Mouse (Mus musculus): ENCODE data around the gene Tm4sf4. TPM values are rescaled to one million over a fixed set of nuclear protein-coding genes. Genes with fewer than 3 reads are reported as not detected.

Gene Tm4sf4
- total and polyA plus RNA-seq, 2 experiments: 99.2 to 144 TPM

DNA sequence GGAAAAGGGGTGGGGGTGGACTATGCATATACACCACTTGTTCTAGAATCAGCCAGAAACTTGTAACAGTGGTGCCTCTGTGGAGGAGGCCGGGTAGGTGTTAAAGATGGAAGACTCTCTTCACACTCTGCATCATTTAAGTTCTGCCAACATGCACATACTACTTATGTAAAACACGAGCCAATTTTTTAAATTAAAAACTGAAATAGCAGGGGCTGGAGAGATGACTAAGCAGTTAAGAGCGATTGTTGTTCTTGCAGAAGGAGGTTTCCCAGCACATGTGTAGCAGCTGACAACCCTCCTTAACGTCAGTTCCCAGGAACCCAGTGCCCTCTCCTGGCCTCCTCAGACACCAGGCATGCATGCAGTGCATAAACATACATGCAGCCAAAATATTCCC lies 55.5 kb downstream of the Tm4sf4 start:
- H3K4me1 ChIP-seq (ENCODE audit: control insufficient read depth, insufficient read depth, low read length): no peaks in the 10 kb centered on the region
- H3K9ac ChIP-seq (ENCODE audit: low read depth, low read length): no peak overlapping the region
- H3K27me3 ChIP-seq (ENCODE audit: control insufficient read depth, insufficient read depth, low read length): no peaks in the 10 kb centered on the region
- no peak for DNase-seq (ENCODE audit: extremely low read depth, low read depth, low spot score)
- 0 out of 2 replicates have a peak, but pooled peaks cover 3% of the 10 kb centered on the region for H3K79me2 ChIP-seq (ENCODE audit: control insufficient read depth, insufficient read depth, low read length)
- no peak overlapping the region for H3K4me3 ChIP-seq (ENCODE audit: insufficient read depth, low read depth, low read length)
- TF ChIP-seq CTCF (IDR thresholded peaks at IDR 0.05; ENCODE audit: low read depth, low read length) (no peak), POLR2A (IDR thresholded peaks at IDR 0.05; ENCODE audit: extremely low read depth, insufficient read depth, low read length) (no peak)
- H3K27ac ChIP-seq (replicated peaks; ENCODE audit: insufficient read depth, low read depth, low read length): no peak overlapping the region
- WGBS: 87% methylated on average over 4 of the region's 4 CpGs
- peaks cover 6% of the 10 kb centered on the region; the same call in 1 of the 2 replicates for H3K36me3 ChIP-seq (ENCODE audit: control insufficient read depth, insufficient read depth, low read length)

DNA sequence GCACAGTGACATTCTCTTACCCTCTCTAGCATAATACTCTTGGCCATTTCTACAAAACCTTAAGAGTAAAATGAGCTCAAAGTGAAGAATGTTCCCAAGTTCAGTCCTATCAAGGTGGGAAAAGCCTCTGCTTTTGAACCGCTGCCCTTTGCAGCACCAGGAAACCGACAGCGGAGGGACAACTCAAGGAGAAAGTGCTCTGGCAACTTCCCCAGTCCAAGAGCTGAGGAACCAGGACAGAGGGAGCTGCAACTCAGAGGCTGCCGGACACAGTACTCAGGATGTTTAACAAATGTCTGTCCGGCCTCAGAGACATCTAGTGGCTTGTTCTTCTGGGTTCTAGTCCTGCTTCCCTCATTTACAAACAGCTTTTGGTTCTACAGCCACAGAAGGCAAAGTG lies 56.9 kb downstream of the Tm4sf4 start:
- Histone ChIP-seq H3K4me3 (ENCODE audit: insufficient read depth, low read depth, low read length) (no peak overlapping the region), H3K27ac (replicated peaks; ENCODE audit: insufficient read depth, low read depth, low read length) (no peak overlapping the region), H3K36me3 (ENCODE audit: control insufficient read depth, insufficient read depth, low read length) (peaks cover 2% of the 10 kb centered on the region; the same call in 1 of the 2 replicates), H3K79me2 (ENCODE audit: control insufficient read depth, insufficient read depth, low read length) (peaks cover 3% of the 10 kb centered on the region; the same call in 1 of the 2 replicates), H3K9ac (ENCODE audit: low read depth, low read length) (no peak overlapping the region), H3K27me3 (ENCODE audit: control insufficient read depth, insufficient read depth, low read length) (no peaks in the 10 kb centered on the region), H3K4me1 (ENCODE audit: control insufficient read depth, insufficient read depth, low read length) (no peaks in the 10 kb centered on the region)
- 84% methylated on average over 5 of the region's 5 CpGs for WGBS
- DNase-seq (ENCODE audit: extremely low read depth, low read depth, low spot score): no peak
- TF ChIP-seq CTCF (IDR thresholded peaks at IDR 0.05; ENCODE audit: low read depth, low read length) (no peak), POLR2A (IDR thresholded peaks at IDR 0.05; ENCODE audit: extremely low read depth, insufficient read depth, low read length) (no peak)

DNA sequence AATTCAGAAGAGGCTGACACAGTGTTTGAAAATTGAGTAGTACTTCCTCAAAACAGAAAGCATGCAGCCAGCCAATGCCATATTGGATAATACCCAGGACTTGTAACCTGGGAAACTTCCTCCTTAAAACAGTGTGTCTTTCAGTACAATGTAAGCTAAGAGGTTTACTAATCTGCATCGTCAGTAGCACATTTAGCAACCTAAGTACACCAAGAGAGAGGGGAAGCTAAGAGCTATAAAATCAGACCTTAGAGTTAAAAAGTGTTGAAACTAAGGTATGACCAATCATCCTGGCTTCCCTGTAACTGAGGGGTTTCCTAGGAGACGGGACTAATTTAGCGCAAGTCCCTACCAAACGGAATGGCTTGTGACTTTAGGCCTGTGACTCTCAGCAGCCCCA lies 61.0 kb downstream of the Tm4sf4 start:
- Histone ChIP-seq H3K36me3 (ENCODE audit: control insufficient read depth, insufficient read depth, low read length) (no peaks in the 10 kb centered on the region), H3K27ac (replicated peaks; ENCODE audit: insufficient read depth, low read depth, low read length) (no peak overlapping the region), H3K79me2 (ENCODE audit: control insufficient read depth, insufficient read depth, low read length) (no peaks in the 10 kb centered on the region; the same call in 1 of the 2 replicates), H3K4me3 (ENCODE audit: insufficient read depth, low read depth, low read length) (no peak overlapping the region), H3K9ac (ENCODE audit: low read depth, low read length) (no peak overlapping the region), H3K27me3 (ENCODE audit: control insufficient read depth, insufficient read depth, low read length) (no peaks in the 10 kb centered on the region), H3K4me1 (ENCODE audit: control insufficient read depth, insufficient read depth, low read length) (no peaks in the 10 kb centered on the region)
- 92% methylated on average over 4 of the region's 4 CpGs for WGBS
- no peak for DNase-seq (ENCODE audit: extremely low read depth, low read depth, low spot score)
- TF ChIP-seq CTCF (IDR thresholded peaks at IDR 0.05; ENCODE audit: low read depth, low read length) (no peak), POLR2A (IDR thresholded peaks at IDR 0.05; ENCODE audit: extremely low read depth, insufficient read depth, low read length) (no peak)

DNA sequence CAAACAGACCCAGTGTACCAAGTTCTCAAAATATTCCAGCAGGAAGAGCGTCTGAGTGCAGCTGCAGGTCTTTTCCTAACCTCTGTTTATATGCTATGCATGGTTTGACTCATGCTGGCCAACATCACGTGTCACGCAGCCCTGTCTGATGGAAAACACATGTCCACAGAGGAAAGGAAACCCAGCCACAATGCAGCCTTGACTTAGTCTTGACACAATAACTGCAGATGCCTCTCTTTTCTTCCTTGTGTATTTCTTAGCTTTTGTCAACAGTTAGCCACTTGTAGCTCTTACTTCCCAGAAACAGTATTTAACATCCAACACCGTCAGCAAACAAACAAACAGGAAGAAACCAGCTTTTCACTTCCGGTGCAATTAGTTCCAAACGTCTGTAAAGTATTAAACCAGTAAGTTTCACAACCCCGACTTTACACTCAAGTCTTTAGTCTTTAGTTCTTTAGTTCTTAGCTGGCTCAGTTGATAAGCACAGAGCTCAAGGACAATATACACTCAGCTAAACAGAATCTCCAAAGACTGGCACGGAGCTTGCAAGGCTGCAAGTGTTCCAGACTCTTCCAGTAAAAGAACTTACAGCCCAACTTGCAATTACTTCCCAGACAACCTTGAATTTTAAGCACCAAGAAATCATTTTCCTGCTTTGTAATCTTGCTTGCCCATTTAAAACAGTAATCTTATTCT lies 62.5 kb downstream of the Tm4sf4 start:
- peak; percentile 20 for DNase-seq (ENCODE audit: extremely low read depth, low read depth, low spot score)

More for the DNA sequence above, 62.5 kb downstream of the Tm4sf4 start:
- 53% methylated on average over 8 of the region's 8 CpGs for WGBS
- H3K27me3 ChIP-seq (ENCODE audit: control insufficient read depth, insufficient read depth, low read length): no peaks in the 10 kb centered on the region
- no peaks in the 10 kb centered on the region for H3K4me1 ChIP-seq (ENCODE audit: control insufficient read depth, insufficient read depth, low read length)
- H3K36me3 ChIP-seq (ENCODE audit: control insufficient read depth, insufficient read depth, low read length): no peaks in the 10 kb centered on the region
- H3K79me2 ChIP-seq (ENCODE audit: control insufficient read depth, insufficient read depth, low read length): no peaks in the 10 kb centered on the region; the same call in 1 of the 2 replicates
- H3K9ac ChIP-seq (ENCODE audit: low read depth, low read length): no peak overlapping the region
- no peak overlapping the region for H3K4me3 ChIP-seq (ENCODE audit: insufficient read depth, low read depth, low read length)
- TF ChIP-seq POLR2A (IDR thresholded peaks at IDR 0.05; ENCODE audit: extremely low read depth, insufficient read depth, low read length): no peak
- no peak for TF ChIP-seq CTCF (IDR thresholded peaks at IDR 0.05; ENCODE audit: low read depth, low read length)
- no peak overlapping the region for H3K27ac ChIP-seq (replicated peaks; ENCODE audit: insufficient read depth, low read depth, low read length)

Other genes with a start within 250 kb of the Tm4sf4 start
- 24.3 and 29.0 TPM in 2 replicates for gene Tm4sf1, start 123.3 kb upstream of the Tm4sf4 start, total RNA-seq (2014; rRNA removed)
- gene Tm4sf1, start 123.3 kb upstream of the Tm4sf4 start, polyA plus RNA-seq (2012; rRNA removed): 15.9 and 16.3 TPM in 2 replicates
- gene Wwtr1, start 150.6 kb downstream of the Tm4sf4 start, total RNA-seq (2014; rRNA removed): 10.5 and 11.9 TPM in 2 replicates
- 4.9 and 5.4 TPM in 2 replicates for gene Wwtr1, start 150.6 kb downstream of the Tm4sf4 start, polyA plus RNA-seq (2012; rRNA removed)
- gene Commd2, start 226.4 kb downstream of the Tm4sf4 start, total RNA-seq (2014; rRNA removed): 17.3 and 21.2 TPM in 2 replicates
- gene Commd2, start 226.4 kb downstream of the Tm4sf4 start, polyA plus RNA-seq (2012; rRNA removed): 13.4 and 13.9 TPM in 2 replicates